Mouse (Mus musculus) intestine, embryonic 16.5 days (tissue): ENCODE results near the gene Tmem200a. TPM values are rescaled to one million over a fixed set of nuclear protein-coding genes. Genes with fewer than 3 reads are reported as not detected.

Experiments used
- ATAC-seq: fragments of 200-750 bp; cut with Nextera tagmentation; 2 replicates; pipeline ENCODE4 v1.8.0; 2017; ENCODE audit warnings: moderate TSS enrichment, moderate library complexity
- H3K27ac ChIP-seq: fragments of 300-500 bp; sonication (generic); 2 replicates; pipeline ENCODE4 v1.5.1; 2014; ENCODE audit warnings: mild to moderate bottlenecking, low read length
- H3K27me3 ChIP-seq: fragments of 300-500 bp; sonication (generic); replicated peaks from 2 replicates; pipeline ENCODE4 v1.6.1; 2014; ENCODE audit warnings: low read length, control low read depth, mixed read lengths; ENCODE audit not compliant: control insufficient read depth, insufficient read depth
- H3K36me3 ChIP-seq: fragments of 300-500 bp; sonication (generic); 2 replicates; pipeline ENCODE4 v1.6.1; 2014; ENCODE audit warnings: low read length, control low read depth; ENCODE audit not compliant: control insufficient read depth, insufficient read depth
- H3K4me1 ChIP-seq: fragments of 300-500 bp; sonication (generic); 2 replicates; pipeline ENCODE4 v1.6.1; 2014; ENCODE audit warnings: low read length, control low read depth, mixed read lengths; ENCODE audit not compliant: control insufficient read depth, insufficient read depth
- H3K4me2 ChIP-seq: fragments of 300-500 bp; sonication (generic); 2 replicates; pipeline ENCODE4 v1.6.1; 2014; ENCODE audit warnings: low read depth, low read length, control low read depth
- H3K4me3 ChIP-seq: fragments of 300-500 bp; sonication (generic); 2 replicates; pipeline ENCODE4 v1.5.1; 2014; ENCODE audit warnings: mild to moderate bottlenecking, low read length
- H3K9ac ChIP-seq: fragments of 300-500 bp; sonication (generic); 2 replicates; pipeline ENCODE4 v1.6.1; 2014; ENCODE audit warnings: low read depth, low read length
- H3K9me3 ChIP-seq: fragments of 300-500 bp; sonication (generic); 2 replicates; pipeline ENCODE4 v1.6.1; 2016; ENCODE audit warnings: low read length, control low read depth; ENCODE audit not compliant: control insufficient read depth
- WGBS: fragments of 180-500 bp; shearing (Covaris S2); extraction: QIAGEN DNeasy Blood & Tissue Kit; methylation state at CpG from one replicate; pipeline ENCODE4 v1.1.7; 2014; 5-methylcytosine and 5-hydroxymethylcytosine counted together
- polyA plus RNA-seq: library from polyadenylated mRNA; unstranded; fragments of >200 nt; fragmentation: Nextera tagmentation; extraction: Ambion mirVana; gene quantifications from 2 replicates; pipeline ENCODE4 v1.2.1, GENCODE M21; 2015

Tmem200a gene
- polyA plus RNA-seq, 1 experiment from 2014 or later, result 4.5 TPM

DNA sequence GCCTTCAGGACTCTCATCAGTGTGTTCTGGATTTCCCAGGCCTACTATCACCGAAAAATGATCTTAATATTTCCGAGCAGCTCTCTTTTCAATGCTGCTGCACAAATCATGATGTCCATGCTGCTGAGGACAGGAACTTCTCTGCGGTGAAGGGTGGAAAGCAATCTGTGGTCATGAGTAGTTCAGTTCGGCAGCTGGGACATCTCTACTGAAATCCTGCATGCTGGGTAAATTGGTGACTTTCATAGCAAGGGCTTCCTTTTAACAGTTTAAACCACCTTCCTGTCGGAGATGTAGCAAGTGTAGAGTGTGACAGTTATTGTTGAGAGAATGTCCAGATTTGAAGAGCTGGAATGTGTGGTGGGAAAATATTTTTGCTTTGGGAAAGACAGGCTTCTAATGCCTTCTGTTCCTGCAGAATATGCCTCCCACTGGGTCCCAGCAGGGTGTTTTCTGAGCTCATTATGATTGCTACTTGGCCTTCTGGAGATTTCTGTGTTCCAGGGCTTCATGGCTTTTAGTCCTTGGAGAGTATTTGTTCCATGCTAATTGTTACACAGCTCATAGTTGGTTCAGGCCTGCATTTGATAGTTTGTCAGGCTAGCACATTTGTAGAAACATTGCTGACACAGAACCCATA is 79.4 kb downstream of the Tmem200a start:
- Histone ChIP-seq H3K27me3 (no peaks in the 10 kb centered on the region), H3K36me3 (no peaks in the 10 kb centered on the region), H3K9ac (no peak overlapping the region), H3K4me1 (no peaks in the 10 kb centered on the region), H3K4me2 (no peak overlapping the region), H3K27ac (no peak overlapping the region), H3K4me3 (no peak overlapping the region), H3K9me3 (no peaks in the 10 kb centered on the region)
- no peak for ATAC-seq
- 71% methylated on average over 5 of the region's 5 CpGs for WGBS

DNA sequence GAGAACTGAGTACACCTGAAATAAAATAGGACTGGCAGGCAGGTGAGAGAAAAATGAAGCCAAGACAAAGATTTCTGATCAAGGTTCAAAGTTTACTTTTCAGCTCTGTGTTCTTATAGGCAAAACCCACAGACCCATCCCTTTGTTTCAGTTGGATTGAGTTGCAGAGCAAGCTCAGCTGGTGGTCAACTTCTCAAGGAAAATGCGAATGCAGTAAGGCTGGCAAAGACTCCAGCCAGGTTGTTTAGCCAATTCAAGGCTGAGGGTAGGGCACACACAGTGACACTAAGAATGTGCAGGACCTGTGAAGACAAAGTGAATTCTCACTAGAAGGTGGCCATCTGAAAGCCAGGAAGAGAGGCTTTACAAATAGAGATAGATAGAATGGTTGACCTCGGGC is 94.8 kb downstream of the Tmem200a start:
- H3K4me3 ChIP-seq, result no peak overlapping the region
- no peak overlapping the region for H3K4me2 ChIP-seq
- no peaks in the 10 kb centered on the region for H3K36me3 ChIP-seq
- H3K27ac ChIP-seq, result no peak overlapping the region
- H3K9me3 ChIP-seq, result no peaks in the 10 kb centered on the region
- no peaks in the 10 kb centered on the region for H3K27me3 ChIP-seq
- no peak overlapping the region for H3K9ac ChIP-seq
- 71% methylated on average over 2 of the region's 2 CpGs for WGBS
- ATAC-seq, result no peak
- H3K4me1 ChIP-seq, result no peaks in the 10 kb centered on the region

DNA sequence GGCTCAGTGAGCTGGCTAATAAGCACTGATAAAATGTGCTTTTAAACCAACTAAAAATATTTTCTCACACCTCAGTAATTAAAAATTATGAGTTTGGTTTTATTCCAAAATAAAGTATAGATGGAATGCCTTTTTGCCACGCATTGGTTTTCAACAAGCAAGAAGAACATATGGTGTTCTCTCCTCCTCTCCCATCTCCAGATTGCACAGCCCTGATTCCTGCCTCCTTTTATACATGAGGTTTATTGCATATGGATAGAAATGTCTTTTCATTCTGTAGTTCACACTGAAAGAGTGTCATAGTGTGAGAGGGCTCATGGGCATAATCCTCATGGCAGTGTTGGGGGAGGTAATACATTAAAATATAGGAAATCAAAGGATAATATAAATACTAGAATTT is 96.2 kb downstream of the Tmem200a start:
- Histone ChIP-seq H3K27me3 (no peaks in the 10 kb centered on the region), H3K4me2 (no peak overlapping the region), H3K4me3 (no peak overlapping the region), H3K4me1 (no peaks in the 10 kb centered on the region), H3K9ac (no peak overlapping the region), H3K36me3 (no peaks in the 10 kb centered on the region), H3K27ac (no peak overlapping the region), H3K9me3 (no peaks in the 10 kb centered on the region)
- 85% methylated on average over 1 of the region's 1 CpGs for WGBS
- ATAC-seq, result no peak

DNA sequence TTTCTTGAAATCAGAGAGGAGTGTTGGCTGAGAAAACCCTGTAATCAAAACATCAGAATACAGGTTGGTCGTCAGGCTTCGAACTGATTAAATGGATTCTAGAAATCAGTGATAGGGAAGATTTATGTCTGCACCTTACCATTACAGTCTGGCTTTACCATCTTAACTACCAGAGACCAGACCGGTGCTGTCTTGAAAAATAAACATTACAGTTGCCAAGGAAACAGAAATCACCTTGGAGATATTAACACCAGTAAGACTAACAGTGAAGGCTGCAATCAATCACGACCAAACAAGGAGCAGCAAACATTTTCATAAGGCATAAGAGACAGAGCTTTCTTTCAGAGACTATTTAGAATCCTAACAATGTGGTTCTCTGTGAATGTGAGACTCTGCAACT is 116.0 kb downstream of the Tmem200a start:
- Histone ChIP-seq H3K9me3 (no peaks in the 10 kb centered on the region), H3K36me3 (no peaks in the 10 kb centered on the region), H3K4me3 (no peak overlapping the region), H3K4me2 (no peak overlapping the region), H3K4me1 (no peaks in the 10 kb centered on the region), H3K27ac (no peak overlapping the region), H3K9ac (no peak overlapping the region), H3K27me3 (no peaks in the 10 kb centered on the region)
- 14% methylated on average over 4 of the region's 4 CpGs for WGBS
- no peak for ATAC-seq

DNA sequence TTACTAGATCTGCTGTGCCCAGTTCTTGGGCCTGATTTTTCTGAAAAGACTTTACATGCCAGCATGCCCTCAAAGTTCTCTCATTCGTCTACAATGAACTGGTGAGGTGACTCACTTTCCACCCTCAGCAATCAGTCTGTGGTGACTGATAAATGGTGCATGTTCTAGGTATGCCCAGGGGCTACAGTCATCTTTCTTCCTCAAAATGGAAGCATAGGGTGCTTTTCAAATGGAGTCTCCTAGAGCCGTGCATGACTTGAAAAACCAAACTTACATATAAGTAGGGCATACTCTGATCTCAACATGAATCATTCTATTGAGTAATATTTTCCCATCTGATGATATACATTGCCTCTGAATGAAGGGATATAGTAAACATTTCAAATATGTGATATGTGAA is 117.8 kb downstream of the Tmem200a start:
- H3K4me2 ChIP-seq, result no peak overlapping the region
- no peaks in the 10 kb centered on the region for H3K4me1 ChIP-seq
- no peak overlapping the region for H3K9ac ChIP-seq
- no peaks in the 10 kb centered on the region for H3K27me3 ChIP-seq
- ATAC-seq, result no peak
- WGBS, result 74% methylated on average over 2 of the region's 2 CpGs
- no peaks in the 10 kb centered on the region for H3K36me3 ChIP-seq
- no peak overlapping the region for H3K27ac ChIP-seq
- H3K4me3 ChIP-seq, result no peak overlapping the region
- no peaks in the 10 kb centered on the region for H3K9me3 ChIP-seq

DNA sequence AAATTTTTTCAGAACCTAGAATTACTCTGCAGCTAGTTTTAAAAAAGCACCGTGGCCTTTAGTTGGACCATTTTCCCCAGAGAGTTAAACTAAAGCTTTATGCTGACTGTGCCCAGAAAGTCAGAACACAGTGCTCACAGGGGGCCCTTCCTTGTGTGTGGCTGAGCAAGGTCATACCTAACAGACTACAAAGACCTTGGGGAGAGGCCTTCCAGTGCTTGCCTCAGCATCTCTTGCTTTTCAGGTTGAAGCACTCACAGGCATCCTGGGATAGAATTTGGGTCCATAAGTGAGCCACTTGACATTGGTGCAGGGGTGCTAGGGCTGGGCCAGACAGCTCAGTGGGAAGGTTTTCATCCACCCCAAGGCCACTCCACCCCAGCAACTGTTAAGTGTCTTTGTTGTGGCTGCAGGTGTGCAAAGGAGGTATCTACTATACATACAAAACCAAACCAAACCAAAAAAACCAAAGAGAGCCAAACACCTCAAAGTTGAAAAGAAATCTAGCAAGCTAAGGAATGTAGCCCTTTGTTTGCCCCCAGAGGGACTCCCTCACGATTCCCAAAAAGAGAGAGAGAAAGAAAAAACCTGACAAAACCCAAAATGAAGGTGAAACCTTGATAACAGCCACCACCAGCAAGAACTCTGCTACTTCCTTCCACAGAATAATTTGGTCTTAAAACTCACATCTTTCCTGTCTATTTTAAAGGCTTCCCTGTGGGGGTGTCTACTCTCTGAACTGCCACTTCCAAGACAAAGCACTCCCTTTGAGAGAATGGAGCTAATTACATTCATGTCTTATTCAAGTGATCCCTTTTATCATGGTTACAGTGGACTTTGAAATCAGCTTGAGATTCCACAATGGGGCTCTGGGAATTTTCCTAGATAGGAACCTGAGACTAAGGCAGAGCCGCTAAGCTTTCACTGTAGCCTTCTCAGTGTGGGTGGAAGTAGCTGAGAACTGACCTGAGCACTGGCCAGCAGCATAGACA is 119.8 kb downstream of the Tmem200a start:
- 0 out of 2 replicates have a peak overlapping the region, but pooled peaks have one; percentile 17 for H3K4me2 ChIP-seq
- no peaks in the 10 kb centered on the region for H3K4me1 ChIP-seq
- peak; percentile 87 for ATAC-seq
- H3K4me3 ChIP-seq, result no peak overlapping the region
- no peaks in the 10 kb centered on the region for H3K27me3 ChIP-seq
- no peaks in the 10 kb centered on the region for H3K36me3 ChIP-seq
- no peaks in the 10 kb centered on the region for H3K9me3 ChIP-seq
- H3K9ac ChIP-seq, result no peak overlapping the region
- 48% methylated on average over 3 of the region's 3 CpGs for WGBS
- no peak overlapping the region for H3K27ac ChIP-seq

DNA sequence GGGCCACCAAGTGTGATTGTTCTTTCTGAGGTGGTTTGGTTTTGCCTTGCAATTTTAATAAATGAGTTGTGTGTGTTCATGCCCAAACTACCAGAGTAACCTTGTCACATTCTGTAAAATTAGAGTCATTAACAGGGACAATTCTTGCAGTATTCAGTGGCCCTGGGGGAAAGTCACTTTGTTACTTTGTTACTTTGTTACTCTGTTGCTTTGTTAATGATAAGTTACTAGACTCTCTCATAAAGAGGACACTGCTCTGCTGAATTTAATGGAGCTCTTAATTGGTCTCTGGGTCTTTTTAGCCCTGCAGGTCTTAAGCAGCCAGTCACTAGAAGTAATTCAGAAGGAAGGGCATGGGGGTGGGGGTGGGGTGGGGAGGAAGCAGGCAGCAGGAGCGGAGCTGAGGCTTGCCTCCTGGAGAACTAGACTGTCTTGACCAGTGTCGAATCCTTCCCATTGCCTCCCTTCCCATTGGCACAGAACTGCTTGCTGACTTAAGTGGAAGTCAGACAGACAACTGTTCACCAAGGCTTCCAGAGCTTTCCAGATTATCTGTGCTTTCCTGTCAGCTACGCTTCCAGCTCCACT is 124.1 kb downstream of the Tmem200a start:
- H3K27me3 ChIP-seq, result no peaks in the 10 kb centered on the region
- no peaks in the 10 kb centered on the region for H3K4me1 ChIP-seq
- H3K9ac ChIP-seq, result no peak overlapping the region
- 81% methylated on average over 3 of the region's 3 CpGs for WGBS
- no peak overlapping the region for H3K4me2 ChIP-seq
- H3K4me3 ChIP-seq, result no peak overlapping the region
- ATAC-seq, result no peak
- no peak overlapping the region for H3K27ac ChIP-seq
- H3K9me3 ChIP-seq, result no peaks in the 10 kb centered on the region
- no peaks in the 10 kb centered on the region for H3K36me3 ChIP-seq

DNA sequence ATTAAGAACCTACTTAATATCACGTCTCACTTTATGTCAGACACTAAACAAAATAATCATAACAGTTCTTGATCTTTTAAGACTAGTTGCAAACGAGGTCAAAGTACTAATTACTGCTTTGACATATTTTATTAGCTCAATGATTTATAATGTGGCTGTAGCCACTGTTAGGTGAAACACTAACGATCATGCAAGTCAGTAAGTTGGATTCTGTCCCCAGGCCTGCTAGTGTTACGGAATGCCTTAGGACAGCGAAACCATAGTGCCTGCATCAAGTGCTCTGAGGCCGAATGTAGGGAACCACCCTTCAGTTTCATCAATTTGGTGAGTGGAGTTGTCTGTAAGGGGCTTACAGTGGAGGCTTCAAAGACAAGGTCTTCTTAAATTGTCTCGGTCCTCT is 126.0 kb downstream of the Tmem200a start:
- Histone ChIP-seq H3K4me1 (no peaks in the 10 kb centered on the region), H3K4me3 (no peak overlapping the region), H3K27me3 (no peaks in the 10 kb centered on the region), H3K9me3 (no peaks in the 10 kb centered on the region), H3K4me2 (no peak overlapping the region), H3K9ac (no peak overlapping the region), H3K27ac (no peak overlapping the region), H3K36me3 (no peaks in the 10 kb centered on the region)
- 48% methylated on average over 7 of the region's 7 CpGs for WGBS
- peak; percentile 75; the same call in 1 of the 2 replicates for ATAC-seq

DNA sequence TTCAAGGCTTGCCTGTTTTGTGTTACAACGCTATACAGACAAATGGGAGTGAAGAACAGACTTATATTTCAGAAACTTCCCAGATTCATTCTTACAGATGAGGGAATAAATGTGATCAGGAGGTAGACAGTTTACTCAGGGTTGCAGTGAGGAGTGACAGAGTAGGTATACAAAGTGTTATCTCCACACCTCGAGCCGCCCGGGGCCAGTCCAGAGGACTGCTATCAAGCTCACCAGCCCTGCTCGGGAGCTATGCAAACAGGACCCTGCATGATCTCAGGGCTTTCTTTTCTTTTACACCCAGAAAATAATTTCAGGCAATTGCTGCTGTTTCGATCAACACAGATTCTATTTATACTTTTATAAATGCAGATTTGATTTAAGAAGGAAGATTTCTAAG is 126.7 kb downstream of the Tmem200a start:
- Histone ChIP-seq H3K27ac (no peak overlapping the region), H3K9me3 (no peaks in the 10 kb centered on the region), H3K36me3 (no peaks in the 10 kb centered on the region), H3K4me3 (no peak overlapping the region), H3K9ac (no peak overlapping the region), H3K4me1 (no peaks in the 10 kb centered on the region), H3K4me2 (no peak overlapping the region), H3K27me3 (no peaks in the 10 kb centered on the region)
- 47% methylated on average over 6 of the region's 6 CpGs for WGBS
- peak; percentile 91 for ATAC-seq
